Mouse (Mus musculus): ENCODE results near the gene Lrrc2.

Gene Lrrc2

DNA sequence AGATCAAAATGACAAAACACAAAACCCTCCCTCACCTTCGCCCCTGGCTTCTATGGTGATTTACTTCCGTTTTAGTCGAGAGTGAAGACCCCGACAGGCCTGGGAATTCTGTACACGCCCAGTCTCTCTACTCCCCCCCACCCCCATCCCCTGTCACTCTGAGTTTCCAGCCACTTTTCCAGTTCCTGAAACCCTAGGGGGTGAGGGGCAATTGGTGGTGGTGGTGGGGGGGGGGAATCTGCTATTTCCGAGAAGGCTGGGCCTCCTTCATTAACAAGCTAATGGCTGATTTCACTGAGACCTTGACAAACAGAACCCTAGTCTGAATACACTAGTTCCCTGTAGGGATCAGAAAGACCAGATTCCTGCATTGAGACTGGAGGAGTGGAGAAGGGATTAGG is 4.1 kb upstream of the Lrrc2 start:
- no peak for DNase-seq (ENCODE audit: extremely low read depth, low read depth, low spot score)

DNA sequence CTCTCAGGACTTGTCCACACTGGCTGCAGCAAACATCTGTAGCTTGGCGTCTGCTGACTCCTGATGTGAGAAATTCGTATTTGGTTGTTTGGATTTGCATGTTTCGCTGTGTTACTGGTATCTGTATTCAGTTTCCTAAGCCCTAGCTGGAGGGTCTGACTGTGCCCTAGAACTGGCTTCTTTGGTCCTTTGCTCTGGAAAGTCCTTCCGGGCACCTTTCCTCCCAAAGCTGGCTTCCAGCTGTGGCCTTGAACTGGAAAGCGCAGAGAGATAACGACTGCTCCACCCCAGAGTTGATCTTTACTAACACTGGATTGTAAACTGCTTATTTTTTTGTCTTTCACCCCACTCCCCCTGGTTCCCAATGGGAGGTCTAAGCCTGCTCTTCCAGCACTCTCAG is 3.4 kb upstream of the Lrrc2 start:
- DNase-seq (ENCODE audit: extremely low read depth, low read depth, low spot score) = no peak

- no peak for DNase-seq (ENCODE audit: extremely low read depth, low read depth, low spot score)
Observed at GRCm38 (mm10) chr9:110948813-110949310, 2.5 kb upstream of the Lrrc2 start.

DNA sequence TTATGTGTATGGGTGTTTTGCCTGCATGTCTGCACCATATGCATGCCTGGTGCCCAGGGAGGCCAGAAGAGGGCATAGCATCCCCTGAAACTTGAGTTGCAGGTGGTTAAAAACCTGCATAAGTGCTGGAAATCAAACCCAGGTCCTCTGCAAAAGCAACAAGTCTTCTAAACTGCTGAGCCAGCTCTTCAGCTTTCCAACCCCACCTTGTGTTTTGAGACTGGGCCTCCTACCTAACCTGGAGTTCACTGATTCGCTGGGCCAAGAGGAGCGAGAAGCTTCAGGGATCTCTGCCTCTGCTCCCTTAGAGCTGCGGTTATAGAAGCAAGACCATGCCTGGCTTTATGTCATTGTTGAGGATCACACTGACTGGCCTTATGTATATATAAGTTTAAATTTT is 1.2 kb upstream of the Lrrc2 start:
- DNase-seq (ENCODE audit: extremely low read depth, low read depth, low spot score) = no peak

DNA sequence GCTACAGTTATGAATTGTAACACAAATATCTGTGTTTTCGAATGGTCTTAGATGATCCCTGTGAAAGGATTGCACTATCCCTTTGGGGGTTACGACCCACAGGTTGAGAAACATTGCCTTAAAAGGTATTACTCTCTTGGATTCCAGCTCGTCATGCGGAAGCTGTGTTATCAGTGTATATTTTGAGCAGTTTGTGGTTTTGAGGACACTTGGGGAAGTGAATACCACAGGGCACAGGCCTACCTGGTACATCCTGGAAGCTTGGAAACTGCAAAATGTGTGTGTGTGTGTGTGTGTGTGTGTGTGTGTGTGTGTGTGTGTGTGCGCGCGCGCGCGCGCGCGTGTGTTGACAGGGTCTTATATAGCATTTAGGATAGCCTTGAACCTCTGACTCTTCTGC is 521 bp downstream of the Lrrc2 start:
- DNase-seq (ENCODE audit: extremely low read depth, low read depth, low spot score) = no peak

GRCm38 (mm10) chr9:110952398-110952797 is 1.1 kb downstream of the Lrrc2 start:
- no peak for DNase-seq (ENCODE audit: extremely low read depth, low read depth, low spot score)

DNA sequence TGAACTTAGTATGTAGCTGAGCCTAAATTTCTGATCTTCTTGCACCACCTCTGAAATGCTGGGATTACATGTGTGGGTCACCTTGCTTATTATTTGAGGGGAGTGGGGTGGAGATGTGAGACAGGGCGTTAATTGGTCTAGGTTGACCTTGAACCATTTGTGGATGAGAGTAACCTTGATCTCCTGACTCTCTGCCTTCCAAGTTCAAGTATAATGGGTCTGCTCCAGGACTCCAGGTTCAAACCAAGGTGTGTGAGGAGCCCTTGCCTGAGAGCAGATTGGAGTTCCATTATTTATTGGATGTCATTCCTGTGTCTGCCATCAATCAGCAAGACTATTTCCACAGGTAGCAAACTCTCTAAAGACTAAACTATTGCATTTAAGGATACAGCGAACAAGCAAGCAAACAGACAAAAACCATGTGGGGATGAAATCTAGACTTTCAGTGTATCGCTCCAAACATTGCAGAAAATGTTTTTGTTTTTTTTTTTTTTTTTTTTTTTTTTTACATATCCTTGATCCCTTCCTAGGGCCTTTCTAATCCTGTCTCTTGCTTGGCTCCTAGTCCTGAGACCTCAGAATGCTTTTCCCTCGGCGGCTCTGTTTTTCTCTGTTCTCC is 1.7 kb downstream of the Lrrc2 start:
- no peak for DNase-seq (ENCODE audit: extremely low read depth, low read depth, low spot score)

GRCm38 (mm10) chr9:110953550-110954461 is 2.5 kb downstream of the Lrrc2 start:
- DNase-seq (ENCODE audit: extremely low read depth, low read depth, low spot score) = no peak

DNA sequence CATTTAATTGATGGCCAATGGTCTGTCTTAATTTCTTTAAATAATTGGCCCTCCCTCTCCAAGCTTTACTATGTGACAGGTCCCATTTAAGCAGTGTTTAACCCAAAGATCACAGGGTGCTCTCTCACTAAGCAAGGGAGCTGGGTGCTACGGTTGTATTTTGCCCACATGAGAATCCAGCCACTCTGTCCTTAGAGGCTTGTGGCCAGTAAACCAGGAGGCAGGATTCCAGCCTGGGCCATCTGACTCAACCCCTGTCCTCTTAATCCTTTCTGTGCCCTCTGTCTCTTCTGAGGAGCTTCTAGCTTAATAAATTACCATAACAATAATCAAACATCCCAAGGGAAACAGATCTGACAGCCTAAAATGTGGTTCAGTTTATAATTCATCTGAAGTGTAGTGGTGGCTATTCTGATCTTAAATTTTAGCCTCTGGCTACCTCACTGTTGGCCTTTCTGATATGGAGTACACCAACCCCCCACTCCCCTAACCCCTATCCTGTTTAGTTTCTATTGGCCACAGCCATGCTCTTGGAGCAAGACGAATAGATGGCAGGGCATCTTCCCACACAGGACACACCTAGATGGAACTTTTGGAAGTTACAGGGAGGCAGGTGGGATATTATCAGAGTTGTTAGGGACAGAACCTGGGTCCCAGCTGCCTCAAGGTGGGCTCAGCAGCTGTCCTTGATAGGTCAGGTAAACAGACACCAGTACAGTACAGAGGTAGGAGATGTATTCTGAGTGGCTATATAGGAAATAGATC is 3.5 kb downstream of the Lrrc2 start:
- DNase-seq (ENCODE audit: extremely low read depth, low read depth, low spot score) = no peak

GRCm38 (mm10) chr9:110955962-110956361 is 4.6 kb downstream of the Lrrc2 start:
- DNase-seq (ENCODE audit: extremely low read depth, low read depth, low spot score) = no peak

DNA sequence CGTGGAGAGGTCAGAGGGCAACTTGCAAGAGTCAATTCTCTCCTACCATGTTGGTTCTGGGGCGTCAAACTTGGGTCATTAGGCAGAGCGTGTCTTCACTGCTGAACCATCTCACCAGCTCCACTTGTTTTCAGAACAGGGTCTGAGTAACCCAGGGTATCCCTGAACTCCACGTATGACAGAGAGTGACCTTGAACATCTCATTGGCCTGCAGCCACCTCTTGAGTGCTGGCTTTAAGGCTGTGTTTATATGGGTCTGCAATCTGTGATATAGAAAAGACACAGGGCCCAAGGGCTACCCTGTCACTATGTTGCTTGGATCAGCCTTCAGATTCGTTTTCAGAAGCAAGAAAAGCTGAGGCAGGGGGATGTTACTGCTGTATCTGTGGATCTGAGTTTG is 8.3 kb downstream of the Lrrc2 start:
- DNase-seq (ENCODE audit: extremely low read depth, low read depth, low spot score) = no peak

DNA sequence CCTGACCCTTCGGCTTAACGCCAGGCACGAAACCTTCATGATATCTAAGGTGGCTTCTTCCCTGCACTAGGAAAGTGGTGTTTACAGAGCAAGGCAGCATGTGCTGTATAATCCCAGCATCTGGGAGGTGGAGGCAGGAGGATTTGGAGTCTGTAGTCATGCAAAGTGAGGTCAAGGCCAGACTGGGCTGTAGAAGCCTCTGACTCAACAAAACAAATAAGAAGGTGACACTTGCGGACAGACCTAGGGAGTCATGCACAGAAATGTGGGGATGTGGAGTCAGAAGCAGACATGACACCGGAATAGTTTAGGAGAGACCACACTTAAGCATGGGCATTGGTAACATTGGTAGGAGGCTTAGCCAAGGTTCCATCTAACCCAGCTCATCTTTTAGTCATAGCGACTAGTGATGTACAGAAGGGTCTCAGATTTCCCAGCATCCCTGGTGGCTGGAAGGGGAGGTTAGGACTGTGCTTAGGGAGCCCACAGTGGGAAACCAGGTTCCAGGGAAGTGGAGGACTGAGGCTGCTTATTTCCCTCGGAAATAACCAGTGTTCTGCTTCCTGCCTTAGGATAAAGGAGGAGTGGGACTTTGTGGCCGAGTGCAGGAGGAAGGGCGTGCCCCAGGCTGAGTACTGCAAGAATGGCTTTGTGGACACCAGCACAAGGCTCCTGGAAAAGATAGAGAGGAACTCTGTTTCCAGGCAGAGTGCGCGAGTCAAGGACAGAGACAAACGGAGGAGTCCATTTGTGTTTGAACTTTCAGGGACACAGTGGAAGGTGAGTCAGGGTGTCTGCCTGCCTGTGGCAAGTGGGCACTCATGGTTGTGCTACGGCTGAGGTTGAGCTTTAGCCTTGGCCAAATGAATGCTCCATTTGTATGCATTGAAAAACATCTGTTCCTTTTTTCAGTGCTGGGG is 9.1 kb downstream of the Lrrc2 start:
- no peak for DNase-seq (ENCODE audit: extremely low read depth, low read depth, low spot score)

GRCm38 (mm10) chr9:110961386-110961785 is 10.0 kb downstream of the Lrrc2 start:
- no peak for DNase-seq (ENCODE audit: extremely low read depth, low read depth, low spot score)

GRCm38 (mm10) chr9:110963566-110964115 is 12.3 kb downstream of the Lrrc2 start:
- DNase-seq (ENCODE audit: extremely low read depth, low read depth, low spot score) = no peak

- DNase-seq (ENCODE audit: extremely low read depth, low read depth, low spot score) = no peak
Observed at GRCm38 (mm10) chr9:110965062-110965909, 13.9 kb downstream of the Lrrc2 start.

- DNase-seq (ENCODE audit: extremely low read depth, low read depth, low spot score) = no peak
Observed at GRCm38 (mm10) chr9:110965910-110966231, 14.5 kb downstream of the Lrrc2 start.

- no peak for DNase-seq (ENCODE audit: extremely low read depth, low read depth, low spot score)
Observed at GRCm38 (mm10) chr9:110979411-110979810, 28.1 kb downstream of the Lrrc2 start.

DNA sequence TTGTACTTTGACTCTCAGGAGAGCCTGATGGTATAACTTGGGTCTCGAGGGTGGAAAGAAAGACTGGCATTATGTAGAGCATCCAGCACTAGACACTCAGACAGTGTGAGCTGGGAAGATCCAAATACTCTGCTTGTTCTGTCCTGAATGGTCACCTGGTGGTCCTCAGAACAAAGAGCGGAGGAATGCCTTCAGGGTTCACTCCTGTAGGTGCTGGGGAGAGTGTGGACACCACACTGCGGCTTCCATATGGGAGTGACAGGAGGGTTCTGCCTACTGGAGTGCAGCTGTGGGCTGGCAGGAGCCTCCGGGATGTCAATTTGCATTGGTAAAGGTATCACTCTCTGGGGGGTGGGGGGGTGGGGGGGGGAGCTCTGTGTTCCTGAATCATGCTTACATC is 31.0 kb downstream of the Lrrc2 start:
- DNase-seq (ENCODE audit: extremely low read depth, low read depth, low spot score) = no peak

DNA sequence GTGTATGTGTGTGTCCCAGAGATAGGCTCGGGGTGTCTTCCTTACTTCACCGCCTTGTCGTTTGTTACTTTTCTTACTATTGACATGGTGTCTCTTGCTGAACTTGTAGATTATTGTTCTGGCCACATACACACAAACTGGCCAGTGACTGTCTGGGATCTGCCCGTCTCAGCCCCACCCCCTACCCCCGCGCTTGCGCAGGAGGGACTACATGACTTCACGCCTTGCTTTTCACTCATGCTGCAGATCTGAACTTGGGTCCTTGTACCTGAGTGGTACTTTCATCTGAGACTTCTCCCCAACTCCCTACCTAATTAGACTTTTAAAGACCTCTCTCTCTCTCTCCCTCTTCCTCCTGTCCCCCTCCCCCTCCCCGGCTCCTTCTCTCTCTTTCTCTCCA is 32.8 kb downstream of the Lrrc2 start:
- no peak for DNase-seq (ENCODE audit: extremely low read depth, low read depth, low spot score)
